Mouse (Mus musculus): ENCODE data around the gene Rpl26.

Gene Rpl26

DNA sequence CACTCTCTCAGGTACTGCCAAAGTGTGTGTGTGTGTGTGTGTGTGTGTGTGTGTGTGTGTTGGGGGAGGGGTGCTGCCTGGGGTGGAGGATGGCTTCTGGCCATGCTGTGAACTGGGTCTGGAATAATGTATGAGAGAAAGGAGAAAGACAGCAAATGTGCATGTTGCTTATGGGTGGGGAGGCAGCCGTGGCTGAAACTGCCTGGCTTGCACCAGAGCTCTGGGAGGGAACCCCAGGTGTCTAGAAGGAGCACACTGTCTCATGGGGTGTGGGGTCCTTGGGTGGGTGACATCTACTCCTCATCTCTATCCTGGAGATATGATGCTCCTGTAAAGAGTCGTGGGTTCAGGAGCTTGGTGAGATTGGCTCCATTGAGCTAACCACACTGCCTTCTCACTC, 12.7 kb upstream of the Rpl26 start:
- no peak for DNase-seq (ENCODE audit: low read depth in 2 of 2, low spot score in 2 of 2)

DNA sequence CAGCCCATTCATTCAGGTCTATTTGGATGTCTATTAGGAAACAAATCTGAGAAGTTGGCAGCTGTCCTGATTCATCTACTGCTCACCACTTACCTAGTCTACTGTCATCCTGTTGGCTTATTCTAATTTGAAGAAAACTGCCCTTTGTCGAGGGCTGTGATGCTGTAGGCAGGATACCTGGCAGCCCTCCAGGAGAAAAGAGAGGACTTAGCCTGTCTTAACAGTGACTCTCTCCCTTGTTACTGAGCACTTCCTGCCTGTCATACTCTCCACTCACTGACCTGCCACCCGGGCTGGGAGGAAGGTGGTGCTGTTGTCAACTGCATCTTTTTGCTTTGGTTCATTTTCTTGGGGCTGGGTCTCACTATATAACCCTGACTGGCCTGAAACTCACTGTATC, 10.8 kb upstream of the Rpl26 start:
- DNase-seq (ENCODE audit: low read depth in 2 of 2, low spot score in 2 of 2) = no peak

DNA sequence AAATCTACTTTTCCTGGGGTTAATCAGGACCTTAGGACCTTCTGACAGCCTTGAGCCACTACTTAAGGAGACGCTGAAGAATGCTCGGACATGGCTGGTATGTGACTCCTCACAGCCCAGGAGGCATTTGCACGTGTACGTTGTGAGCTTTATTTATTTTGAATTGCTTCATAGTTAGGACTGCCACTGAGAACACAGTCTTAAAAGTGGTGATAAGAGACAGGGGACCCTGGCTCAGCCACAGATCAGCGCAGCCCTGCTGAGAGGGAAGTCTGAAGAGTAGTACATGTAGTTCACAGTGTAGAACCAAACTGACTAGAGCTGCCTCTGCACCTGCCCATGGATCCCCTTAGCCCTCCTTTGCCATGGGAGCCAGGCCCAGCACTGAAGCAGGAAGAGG, 9.6 kb upstream of the Rpl26 start:
- no peak for DNase-seq (ENCODE audit: low read depth in 2 of 2, low spot score in 2 of 2)

DNA sequence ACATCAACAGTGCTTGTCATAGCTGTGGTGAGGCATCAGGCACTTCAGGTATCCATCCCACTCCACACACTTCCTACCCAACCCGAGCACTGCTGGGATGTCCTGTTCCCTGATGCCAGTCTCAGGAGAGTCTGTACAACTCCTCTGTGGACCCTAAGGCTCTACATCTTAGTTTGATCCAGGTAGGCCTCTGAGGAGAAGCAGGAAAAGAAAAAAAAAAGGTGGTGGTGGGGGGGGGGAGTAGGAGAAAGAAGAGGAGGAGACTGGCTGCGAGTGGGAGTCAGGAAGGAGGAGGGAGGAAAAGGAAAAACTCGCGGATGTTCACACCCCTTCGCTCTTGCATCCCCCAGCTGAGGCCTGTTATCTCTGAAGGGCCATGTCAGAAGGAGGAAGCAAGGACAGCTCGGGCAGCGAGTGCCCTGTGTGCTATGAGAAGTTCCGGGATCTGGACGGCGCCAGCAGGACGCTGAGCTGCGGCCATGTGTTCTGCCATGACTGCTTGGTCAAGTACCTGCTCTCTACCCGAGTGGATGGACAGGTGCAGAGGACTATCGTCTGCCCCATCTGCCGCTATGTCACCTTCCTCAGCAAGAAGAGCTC, 9.1 kb upstream of the Rpl26 start:
- no peak for DNase-seq (ENCODE audit: low read depth in 2 of 2, low spot score in 2 of 2)

DNA sequence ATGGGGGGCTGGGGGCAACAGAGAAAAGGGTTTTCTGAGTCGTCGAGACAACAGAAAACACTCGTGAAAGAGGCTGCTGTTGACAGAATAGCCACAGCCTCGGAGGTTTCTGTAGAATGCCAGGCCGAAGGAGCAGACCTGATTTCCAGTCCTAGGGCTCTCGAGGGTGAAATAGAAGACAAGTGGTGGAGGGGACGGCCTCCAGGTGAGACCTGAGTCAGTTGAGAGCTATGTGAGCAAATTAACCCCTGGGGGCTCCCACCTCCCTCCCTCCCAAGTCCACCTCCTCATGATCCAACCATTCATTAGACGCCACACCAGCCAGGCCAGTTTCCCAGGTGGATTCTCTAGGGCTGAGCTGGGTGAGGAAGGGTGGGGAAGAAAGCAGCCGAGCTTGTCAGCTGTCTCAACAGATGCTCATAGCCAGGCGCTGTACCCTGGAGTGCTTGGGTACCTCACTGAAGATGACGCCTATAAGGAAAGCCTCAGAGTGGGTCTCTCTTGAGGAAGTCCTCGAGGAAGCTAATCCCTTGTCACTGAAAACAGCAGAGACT, 7.4 kb upstream of the Rpl26 start:
- DNase-seq (ENCODE audit: low read depth in 2 of 2, low spot score in 2 of 2) = no peak

DNA sequence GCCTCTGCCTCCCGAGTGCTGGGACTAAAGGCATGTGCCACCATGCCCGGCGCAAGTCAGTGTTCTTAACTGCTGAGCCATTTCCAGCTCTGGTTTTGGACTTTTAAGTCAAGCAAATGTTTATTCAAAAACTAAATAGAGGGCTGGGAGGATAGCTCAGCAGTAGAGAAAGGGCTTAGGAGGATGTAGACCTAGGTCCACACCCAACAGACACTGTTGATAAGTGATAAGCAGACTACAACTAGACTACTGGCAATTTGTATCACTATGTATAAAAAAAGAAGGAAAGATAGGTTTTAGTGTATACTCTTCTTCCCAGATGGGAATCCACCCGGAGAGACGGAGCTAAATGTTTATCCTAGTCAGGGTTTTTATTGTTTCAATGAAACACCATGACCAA, 5.1 kb upstream of the Rpl26 start:
- DNase-seq (ENCODE audit: low read depth in 2 of 2, low spot score in 2 of 2) = no peak

DNA sequence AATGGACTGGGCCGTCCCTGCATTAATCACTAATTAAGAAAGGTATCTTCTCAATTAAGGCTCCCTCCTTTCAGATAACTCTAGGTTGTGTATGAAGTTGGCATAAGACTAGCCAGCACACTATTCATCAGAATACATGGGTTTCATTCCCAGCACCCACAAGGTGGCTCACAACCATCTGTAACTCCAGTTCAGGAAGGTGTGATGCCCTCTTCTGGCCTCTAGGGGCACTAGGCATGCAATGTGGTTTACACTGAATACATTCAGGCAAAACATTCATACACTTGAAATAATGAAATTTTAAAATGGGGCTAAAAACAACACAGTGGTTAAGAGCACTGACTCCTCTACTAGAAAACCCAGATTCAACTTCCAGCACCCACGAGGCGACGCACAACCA, 4.3 kb upstream of the Rpl26 start:
- DNase-seq (ENCODE audit: low read depth in 2 of 2, low spot score in 2 of 2) = peak; percentile 30 to 59

DNA sequence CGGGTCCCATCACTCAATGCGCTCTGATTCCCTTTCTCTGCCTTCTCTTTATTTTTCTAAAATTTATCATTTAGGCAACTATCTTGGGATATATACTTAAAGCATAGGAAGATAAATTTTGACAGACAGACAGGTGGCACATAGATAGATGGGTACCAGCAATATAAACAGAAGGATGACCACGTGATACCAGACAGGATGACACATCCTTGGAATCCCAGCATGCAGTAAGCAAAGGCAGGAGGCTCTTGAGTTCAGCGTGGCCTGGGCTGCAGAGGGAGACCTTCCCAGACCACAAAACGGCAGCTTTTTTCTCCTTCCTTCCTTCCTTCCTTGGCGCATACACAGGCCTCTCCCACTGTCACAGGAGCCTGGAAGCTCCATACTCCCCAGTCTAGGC, 3.5 kb upstream of the Rpl26 start:
- no peak for DNase-seq (ENCODE audit: low read depth in 2 of 2, low spot score in 2 of 2)

DNA sequence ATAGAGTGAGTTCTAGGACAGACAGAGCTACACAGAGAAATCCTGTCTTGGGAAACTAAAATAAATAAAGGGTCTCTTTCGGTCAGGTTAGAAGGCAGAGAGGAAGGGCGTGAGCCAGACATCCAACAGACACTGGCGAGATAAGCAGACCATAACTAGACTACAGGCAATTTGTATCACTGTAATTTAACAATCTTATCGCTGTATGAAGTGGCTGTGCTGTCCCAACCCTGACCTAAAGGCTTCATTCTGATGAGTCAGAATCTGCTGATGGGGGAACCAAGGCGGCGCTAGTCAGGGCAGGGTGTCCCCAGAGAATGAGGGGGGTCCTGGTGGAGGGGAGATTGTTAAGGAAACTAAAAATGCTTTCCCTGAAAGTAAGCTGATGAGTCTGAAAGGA, 2.6 kb upstream of the Rpl26 start:
- DNase-seq (ENCODE audit: low read depth in 2 of 2, low spot score in 2 of 2) = no peak

DNA sequence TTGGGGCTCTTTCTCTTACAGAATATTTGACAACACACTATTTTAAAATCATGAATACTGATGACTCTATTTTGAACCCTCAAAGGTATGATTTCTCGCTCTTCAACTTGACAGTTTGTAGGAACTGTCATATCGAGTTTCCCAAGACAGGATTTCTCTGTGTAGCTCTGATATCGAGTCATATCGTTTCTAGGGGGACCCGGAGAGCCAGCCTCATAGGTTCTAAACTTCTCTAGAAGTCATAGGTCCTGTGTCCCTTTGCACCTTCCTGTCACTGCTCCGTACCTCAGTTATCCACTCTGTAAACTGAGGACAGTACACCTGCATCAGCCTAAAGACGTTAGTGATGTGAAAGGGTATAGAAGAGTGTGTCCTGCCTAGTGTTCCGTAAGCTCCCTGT, 1.6 kb upstream of the Rpl26 start:
- DNase-seq (ENCODE audit: low read depth in 2 of 2, low spot score in 2 of 2) = no peak

DNA sequence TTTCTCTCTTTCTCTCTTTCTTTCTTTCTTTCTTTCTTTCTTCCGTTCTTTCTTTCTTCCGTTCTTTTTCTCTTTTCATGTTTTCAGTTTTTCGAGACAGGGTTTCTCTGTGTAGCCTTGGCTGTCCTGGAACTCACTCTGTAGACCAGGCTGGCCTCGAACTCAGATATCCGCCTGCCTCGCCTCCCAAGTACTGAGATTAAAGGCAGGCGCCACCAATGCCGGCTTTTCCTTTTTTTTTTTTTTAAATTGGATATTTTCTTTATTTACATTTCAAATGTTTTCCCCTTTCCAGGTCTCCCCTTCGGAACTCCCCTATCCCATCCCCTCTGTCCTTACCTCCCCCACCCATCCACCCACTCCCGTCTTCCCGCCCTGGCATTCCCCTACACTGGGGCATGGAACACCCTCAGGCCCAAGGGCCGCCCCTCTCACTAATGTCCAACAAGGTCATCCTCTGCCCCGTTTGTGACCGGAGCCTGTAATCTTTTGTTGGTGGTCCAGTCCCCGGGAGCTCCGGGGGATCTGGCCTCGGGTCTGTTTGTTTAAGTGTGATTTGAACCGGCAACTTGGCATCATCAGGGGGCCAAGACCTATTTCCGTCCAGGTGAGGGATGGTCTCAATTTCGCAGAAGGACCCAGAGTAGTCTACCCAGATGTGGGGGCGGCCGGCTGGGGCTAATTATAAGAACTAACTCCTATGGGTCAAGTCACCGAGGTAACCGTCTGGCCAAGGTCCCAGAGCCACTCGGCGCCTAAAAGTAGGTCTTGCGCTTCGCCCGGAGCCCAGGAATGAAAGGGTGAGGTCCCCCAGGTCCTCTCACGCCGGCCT, 648 bp upstream of the Rpl26 start:
- DNase-seq (ENCODE audit: low read depth in 2 of 2, low spot score in 2 of 2) = no peak

DNA sequence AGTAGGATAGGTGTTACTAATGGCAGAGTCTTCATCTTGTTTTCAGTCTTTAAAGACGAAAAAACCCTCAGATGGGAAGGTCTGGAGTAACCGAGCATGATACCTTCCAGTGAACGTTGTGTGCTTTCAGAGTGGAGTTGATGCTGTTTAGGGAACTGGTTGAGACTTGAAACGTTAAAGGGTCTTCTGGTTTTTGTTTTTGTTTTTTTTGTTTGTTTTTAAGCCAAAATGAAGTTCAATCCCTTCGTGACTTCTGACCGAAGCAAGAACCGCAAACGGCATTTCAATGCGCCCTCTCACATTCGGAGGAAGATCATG, 623 bp downstream of the Rpl26 start:
- no peak for DNase-seq (ENCODE audit: low read depth in 2 of 2, low spot score in 2 of 2)

DNA sequence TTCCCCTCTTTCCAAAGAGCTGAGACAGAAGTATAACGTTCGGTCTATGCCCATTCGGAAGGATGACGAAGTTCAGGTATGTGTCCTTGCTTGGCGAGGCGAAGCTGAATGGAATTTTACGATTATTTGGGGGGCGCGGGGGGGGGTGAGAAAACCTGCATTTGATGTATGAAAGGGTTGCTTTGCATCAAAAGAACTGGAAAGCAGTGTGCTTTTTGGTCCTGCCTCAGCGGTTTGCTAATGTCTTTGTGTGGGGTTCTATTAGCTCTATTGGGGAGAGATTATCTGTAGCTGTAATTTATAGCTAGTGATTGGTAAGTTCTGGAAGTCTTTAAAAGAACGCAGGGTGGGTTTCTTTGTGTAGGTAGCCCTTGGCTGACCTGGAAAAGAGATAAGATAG, 984 bp downstream of the Rpl26 start:
- no peak for DNase-seq (ENCODE audit: low read depth in 2 of 2, low spot score in 2 of 2)

DNA sequence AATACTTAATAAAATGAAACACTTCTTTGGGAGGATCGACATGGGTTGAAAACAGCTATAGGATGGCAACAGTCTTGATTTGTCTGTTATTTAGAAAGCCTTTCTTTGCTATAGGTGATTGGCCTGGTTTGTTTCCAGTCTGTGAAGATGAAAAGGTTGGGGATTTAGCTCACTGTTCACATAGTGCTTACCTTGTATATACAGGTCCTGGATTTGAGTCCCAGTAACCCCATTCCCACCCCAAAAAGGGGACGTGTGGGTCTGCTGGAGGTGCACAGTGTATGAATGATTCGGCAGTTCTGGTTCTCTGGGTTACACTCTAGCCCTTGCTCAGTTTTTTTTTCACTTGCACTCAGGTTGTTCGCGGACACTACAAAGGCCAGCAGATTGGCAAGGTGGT, 1.4 kb downstream of the Rpl26 start:
- no peak for DNase-seq (ENCODE audit: low read depth in 2 of 2, low spot score in 2 of 2)

DNA sequence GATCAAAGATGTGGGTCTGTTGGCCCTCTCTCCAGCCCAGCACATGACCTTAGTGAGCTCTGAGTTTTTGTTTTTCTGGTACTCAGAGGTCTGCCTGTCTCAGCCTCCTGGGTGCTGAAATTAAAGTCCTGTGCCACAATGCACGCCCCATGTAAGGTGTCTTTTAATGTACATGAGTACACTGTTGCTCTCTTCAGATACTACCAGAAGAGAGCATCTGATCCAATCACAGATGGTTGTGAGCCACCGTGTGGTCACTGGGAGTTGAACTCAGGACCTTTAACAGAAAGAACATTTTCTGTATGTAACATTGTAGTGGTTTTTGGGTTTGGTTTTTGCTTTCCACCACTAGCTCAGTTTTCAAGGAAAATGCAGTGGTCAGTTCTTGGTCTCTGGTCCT, 2.4 kb downstream of the Rpl26 start:
- DNase-seq (ENCODE audit: low read depth in 2 of 2, low spot score in 2 of 2) = no peak

DNA sequence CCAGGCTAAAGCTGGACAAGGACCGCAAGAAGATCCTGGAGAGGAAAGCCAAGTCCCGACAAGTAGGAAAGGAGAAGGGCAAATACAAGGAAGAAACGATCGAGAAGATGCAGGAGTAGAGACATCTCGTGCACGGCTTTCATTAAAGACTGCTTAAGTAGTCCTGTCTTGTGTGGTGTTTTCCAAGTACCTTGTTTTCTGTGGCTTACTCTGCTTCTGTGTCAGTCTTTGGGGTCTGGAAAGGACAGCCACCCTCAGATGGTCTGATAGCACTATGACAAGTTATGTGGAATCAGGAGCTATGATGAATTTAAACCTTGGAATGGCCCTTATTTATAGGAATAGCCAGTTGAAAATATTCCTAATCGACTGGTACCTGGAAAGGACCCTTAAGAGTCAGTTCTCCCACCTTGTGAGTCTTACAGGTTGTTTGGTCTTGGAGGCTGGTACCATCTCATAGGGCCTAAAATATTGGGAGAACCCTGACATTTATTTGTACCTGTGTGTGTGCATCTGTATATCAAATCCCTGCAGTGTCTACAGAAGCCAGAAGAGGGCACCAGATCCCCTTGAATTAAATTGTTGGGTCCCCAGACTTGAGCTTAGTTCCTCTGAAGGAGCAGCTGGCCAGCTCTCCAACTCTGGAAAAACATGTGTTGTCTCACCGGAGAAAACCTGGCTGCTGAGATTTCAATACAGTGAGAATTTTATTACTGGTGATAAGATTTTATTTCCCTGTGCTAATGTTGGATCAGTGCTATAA, 3.2 kb downstream of the Rpl26 start:
- DNase-seq (ENCODE audit: low read depth in 2 of 2, low spot score in 2 of 2) = peak; percentile 57 to 72

DNA sequence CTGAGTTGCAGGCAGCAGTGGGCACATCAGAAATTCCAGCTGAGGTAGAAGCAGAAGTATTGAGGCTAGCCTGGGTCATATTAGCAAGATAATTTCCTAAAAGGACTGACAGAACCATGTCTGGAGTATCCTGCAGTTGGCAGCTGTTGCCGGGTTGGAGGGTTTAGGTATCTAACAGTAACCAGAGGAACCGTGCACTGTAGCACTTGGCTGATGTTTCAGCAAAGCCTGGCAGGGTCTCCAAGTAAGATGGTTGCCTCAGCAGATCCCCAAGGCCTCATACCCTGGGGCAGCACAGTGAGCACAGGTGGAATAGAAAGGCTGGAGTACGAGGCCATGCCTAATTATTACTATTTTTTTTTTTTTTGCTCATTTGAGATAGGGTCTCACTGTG, 3.8 kb downstream of the Rpl26 start:
- DNase-seq (ENCODE audit: low read depth in 2 of 2, low spot score in 2 of 2) = no peak

DNA sequence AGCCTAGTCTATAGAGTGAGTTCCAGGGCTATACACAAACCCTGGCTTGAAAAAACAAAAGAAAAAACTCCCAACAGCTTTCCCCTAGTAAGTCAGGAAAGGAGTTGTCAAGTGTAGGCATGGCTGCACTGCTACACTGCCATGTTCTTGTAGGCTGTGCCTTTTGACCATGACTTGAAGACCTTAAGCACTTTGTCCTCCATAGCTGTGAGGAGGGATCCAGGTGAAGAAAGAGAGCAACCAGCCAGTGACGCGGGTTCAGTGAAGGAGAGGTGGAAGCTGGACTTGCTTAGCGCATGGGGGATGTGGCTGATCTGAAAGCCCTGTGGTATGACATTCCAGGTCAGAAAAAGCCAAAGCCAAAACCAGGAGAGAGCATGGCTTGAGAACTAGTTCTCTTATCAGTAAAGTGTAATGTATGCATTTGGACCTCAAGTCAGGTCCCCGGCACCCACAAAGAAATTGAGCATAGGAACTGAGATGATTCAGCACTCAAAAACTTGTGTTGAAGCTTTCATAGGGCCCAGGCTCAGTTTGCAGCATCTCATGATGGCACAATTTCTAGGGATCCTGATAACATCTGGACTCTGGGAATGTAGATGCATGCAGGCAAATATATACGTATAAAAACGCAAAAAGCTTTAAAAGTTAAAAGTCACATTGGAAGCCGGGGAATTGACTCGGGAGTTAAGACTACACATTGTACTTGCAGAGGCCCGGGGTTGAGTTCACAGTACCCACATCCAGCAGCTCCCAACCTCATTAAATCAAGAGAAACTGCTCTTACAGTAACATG, 4.5 kb downstream of the Rpl26 start:
- DNase-seq (ENCODE audit: low read depth in 2 of 2, low spot score in 2 of 2) = no peak

DNA sequence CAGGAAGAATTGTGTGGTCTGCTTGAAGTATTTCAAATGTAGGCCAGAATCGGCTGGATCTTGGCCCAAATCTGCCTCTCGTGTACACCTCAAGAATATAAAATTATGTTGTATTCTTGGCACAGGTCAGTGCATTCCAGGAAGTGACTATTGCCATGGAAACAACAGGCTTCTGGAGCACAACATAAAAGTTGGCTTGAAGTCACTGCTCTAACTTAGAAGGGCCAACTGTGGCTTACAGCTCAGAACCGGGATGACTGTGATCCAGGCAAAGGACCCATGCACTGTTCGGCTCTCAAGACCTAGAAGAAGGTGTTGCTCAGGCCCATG, 5.0 kb downstream of the Rpl26 start:
- DNase-seq (ENCODE audit: low read depth in 2 of 2, low spot score in 2 of 2) = no peak

DNA sequence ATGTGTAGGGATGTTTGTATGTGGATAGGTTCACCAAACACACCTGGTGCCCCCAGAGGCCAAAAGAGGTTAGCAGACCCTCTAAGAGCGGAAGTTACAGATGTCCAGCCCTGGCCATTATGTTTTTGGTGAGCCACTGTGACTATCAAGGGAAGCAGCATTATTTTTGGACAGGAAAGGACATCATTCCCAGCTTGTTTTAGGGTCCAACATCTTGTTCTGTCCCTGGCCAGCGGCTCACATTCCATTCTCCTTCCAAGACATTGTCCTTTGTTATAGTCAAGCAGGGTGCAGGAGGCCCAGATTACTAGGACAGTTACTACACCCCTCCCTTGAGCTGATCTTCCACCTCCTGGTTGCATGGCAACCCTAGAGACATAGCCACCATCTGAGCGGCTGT, 5.9 kb downstream of the Rpl26 start:
- DNase-seq (ENCODE audit: low read depth in 2 of 2, low spot score in 2 of 2) = no peak

DNA sequence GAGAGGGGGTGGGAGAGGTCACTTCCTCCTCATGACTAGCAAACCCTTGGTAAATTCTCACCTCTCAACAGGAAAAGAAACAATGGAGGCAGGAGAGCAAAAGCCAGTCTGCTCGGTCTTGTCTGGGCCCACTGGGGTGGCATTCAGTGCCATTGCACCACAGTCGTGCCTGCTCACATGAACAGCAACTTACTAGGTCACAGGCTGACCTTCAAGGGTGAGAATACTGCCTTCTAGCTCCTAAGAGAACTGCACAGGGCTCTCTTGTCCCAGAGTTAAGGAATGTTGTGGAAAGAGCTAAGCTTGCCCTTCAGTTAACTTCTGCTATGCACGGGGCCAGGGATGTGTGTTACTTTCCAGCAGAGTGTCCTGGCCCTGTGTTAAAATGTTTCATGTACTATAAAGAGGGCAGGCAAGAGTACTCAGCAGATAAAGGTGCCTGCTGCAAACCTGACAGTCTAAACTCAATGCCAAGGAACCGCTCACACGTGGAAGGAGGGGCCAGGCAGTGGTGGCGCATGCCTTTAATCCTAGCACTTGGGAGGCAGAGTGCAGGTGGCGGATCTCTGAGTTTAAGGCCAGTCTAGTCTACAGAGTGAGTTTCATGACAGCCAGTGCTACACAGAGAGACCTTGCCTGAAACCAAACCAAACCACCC, 7.6 kb downstream of the Rpl26 start:
- DNase-seq (ENCODE audit: low read depth in 2 of 2, low spot score in 2 of 2) = no peak

Measured in CD8-positive naive resting alpha-beta T cell, adult 2 months (primary cell).